Mouse (Mus musculus) adrenal gland, postnatal 4 days (tissue): ENCODE data around the gene Eipr1. TPM values are rescaled to one million over a fixed set of nuclear protein-coding genes. Genes with fewer than 3 reads are reported as not detected.

ENCODE experiments used
- total RNA-seq, 2 experiments: library from RNA; stranded (reverse); gene quantifications; 2 replicates each; pipeline ENCODE4 v1.2.3; 2021

Eipr1 gene
- total RNA-seq, 2 experiments from 2014 or later: 21.0 to 21.1 TPM

Other genes with a start within 250 kb of the Eipr1 start
- gene Dcdc2c, start 199.4 kb upstream of the Eipr1 start, total RNA-seq: under 1 TPM; 0.37 to 0.42 TPM
- gene Allc, start 169.3 kb upstream of the Eipr1 start, total RNA-seq: not detected
- 1 to 10 TPM; 4.8 to 9.4 TPM for gene Colec11, start 128.4 kb upstream of the Eipr1 start, total RNA-seq
- gene Rps7, start 115.8 kb upstream of the Eipr1 start, total RNA-seq: 100 to 1,000 TPM; 657 to 756 TPM
- gene Rnaseh1, start 102.2 kb upstream of the Eipr1 start, total RNA-seq: 10 to 100 TPM; 17.4 to 19.1 TPM
- gene Adi1, start 76.6 kb upstream of the Eipr1 start, total RNA-seq: 10 to 100 TPM; 60.0 to 68.9 TPM
- 10 to 100 TPM; 37.7 to 42.1 TPM for gene Trappc12, start 1.3 kb upstream of the Eipr1 start, total RNA-seq